Mouse (Mus musculus) erythroblast, embryonic 14.5 days (primary cell): ENCODE measurements around the gene Slc4a8. TPM values are rescaled to one million over a fixed set of nuclear protein-coding genes. Genes with fewer than 3 reads are reported as not detected.

ENCODE experiments used
- H3K27me3 ChIP-seq: 2 replicates; pipeline ENCODE4 v1.6.1; 2012; ENCODE audit warnings: inconsistent platforms; ENCODE audit not compliant: control insufficient read depth
- H3K36me3 ChIP-seq: 2 replicates; pipeline ENCODE4 v1.6.1; 2012; ENCODE audit warnings: mild to moderate bottlenecking, inconsistent platforms; ENCODE audit not compliant: control insufficient read depth
- H3K4me1 ChIP-seq: 2 replicates; pipeline ENCODE4 v1.6.1; 2012; ENCODE audit warnings: inconsistent platforms; ENCODE audit not compliant: control insufficient read depth
- H3K4me3 ChIP-seq: replicated peaks from 2 replicates; pipeline ENCODE3; 2012; ENCODE audit warnings: moderate library complexity, mild to moderate bottlenecking, inconsistent platforms
- H3K9me3 ChIP-seq: 2 replicates; pipeline ENCODE4 v1.6.1; 2012; ENCODE audit warnings: low read length, inconsistent platforms, mixed read lengths; ENCODE audit not compliant: control insufficient read depth
- GATA1 ChIP-seq: IDR thresholded peaks from 2 replicates; pipeline ENCODE4 v1.6.1; 2012; ENCODE audit warnings: low read length, inconsistent platforms, mixed read lengths
- TAL1 ChIP-seq: IDR thresholded peaks from 3 replicates; pipeline ENCODE4 v1.6.1; 2012; ENCODE audit warnings: low read length, inconsistent platforms, mixed read lengths
- polyA plus RNA-seq: library from polyadenylated mRNA; stranded (reverse); fragments of >175 nt; gene quantifications from 2 replicates; pipeline ENCODE4 v1.2.3, GENCODE M21; 2012

The Slc4a8 gene
- polyA plus RNA-seq, 1 experiment = 0.09 TPM

DNA sequence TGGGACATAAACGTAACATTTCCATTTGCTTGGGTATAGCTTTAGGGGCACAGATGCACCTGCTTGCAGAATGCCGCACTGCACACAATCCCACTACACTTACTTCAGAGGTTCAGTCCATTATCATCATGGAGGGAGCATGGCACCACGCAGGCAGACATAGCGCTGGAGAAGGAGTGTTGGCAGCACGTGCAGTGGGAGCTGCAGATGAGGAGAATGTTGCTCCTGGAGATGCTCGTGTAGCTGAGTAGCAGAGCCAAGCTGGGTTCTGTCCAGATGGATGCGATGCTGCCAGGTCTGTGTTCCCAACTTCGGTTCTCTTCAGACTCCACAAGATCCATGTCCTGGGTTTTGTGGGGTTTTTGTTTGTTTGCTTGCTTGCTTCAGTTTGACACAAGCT, 64.5 kb downstream of the Slc4a8 start:
- H3K36me3 ChIP-seq = no peaks in the 10 kb centered on the region
- peaks cover 2% of the 10 kb centered on the region; the same call in 1 of the 2 replicates for H3K9me3 ChIP-seq
- no peak overlapping the region for H3K4me3 ChIP-seq
- no peaks in the 10 kb centered on the region; the same call in 1 of the 2 replicates for H3K4me1 ChIP-seq
- peaks cover 14% of the 10 kb centered on the region for H3K27me3 ChIP-seq
- no peak for TF ChIP-seq GATA1
- no peak for TF ChIP-seq TAL1

GRCm38 (mm10) chr15:100829775-100830174, 68.2 kb downstream of the Slc4a8 start:
- no peak for TF ChIP-seq TAL1
- no peak for TF ChIP-seq GATA1
- Histone ChIP-seq H3K9me3 (peaks cover 2% of the 10 kb centered on the region; the same call in 1 of the 2 replicates), H3K36me3 (no peaks in the 10 kb centered on the region), H3K4me3 (no peak overlapping the region), H3K27me3 (peaks cover 7% of the 10 kb centered on the region), H3K4me1 (no peaks in the 10 kb centered on the region)

DNA sequence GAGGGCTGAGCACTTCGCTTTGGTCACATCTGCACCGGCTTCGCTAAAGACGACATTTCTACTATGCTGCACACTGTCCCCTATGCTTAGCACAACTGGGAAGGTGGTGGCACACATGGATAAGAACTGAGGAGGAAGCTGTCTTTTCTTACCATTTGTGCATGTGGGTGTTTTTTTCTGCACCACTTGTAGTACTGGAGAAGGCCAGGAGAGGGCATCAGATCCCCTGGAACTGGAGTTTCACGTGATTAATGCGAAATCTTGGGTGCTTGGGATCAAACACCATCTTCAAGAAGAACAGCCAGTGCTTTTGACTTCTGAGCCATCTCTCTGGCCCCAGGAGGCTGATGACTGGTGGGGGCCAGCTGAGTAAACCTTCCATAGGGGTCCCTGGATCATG, 69.1 kb downstream of the Slc4a8 start:
- Histone ChIP-seq H3K4me1 (no peaks in the 10 kb centered on the region), H3K36me3 (no peaks in the 10 kb centered on the region), H3K4me3 (no peak overlapping the region), H3K9me3 (peaks cover 2% of the 10 kb centered on the region; the same call in 1 of the 2 replicates), H3K27me3 (peaks cover under 1% of the 10 kb centered on the region; the same call in 1 of the 2 replicates)
- TF ChIP-seq TAL1 = no peak
- no peak for TF ChIP-seq GATA1

GRCm38 (mm10) chr15:100832144-100832543, 70.6 kb downstream of the Slc4a8 start:
- no peak for TF ChIP-seq GATA1
- no peak for TF ChIP-seq TAL1
- no peaks in the 10 kb centered on the region for H3K36me3 ChIP-seq
- no peak overlapping the region for H3K4me3 ChIP-seq
- no peaks in the 10 kb centered on the region for H3K4me1 ChIP-seq
- peaks cover 2% of the 10 kb centered on the region; the same call in 1 of the 2 replicates for H3K9me3 ChIP-seq
- H3K27me3 ChIP-seq = no peaks in the 10 kb centered on the region

DNA sequence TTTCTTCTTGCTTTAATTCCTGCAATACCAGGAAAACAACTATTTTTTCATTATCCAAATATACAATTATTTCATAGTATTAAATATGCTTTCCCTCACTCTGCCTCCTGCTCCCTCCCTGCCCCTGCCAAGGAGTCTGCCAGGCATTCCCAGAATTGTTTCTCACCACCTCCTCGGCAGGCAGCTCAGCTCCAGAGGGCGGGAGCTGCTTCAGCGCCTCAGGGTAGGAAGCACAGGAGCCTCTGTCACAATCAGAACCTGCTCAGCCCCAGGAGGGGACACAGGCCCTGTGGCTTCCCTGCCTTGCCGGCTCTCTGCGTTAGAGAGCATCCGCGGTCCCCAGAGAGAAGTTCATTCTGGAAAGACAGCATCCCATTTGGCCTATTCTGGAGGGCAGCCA, 71.2 kb downstream of the Slc4a8 start:
- no peaks in the 10 kb centered on the region for H3K27me3 ChIP-seq
- no peak overlapping the region for H3K4me3 ChIP-seq
- peaks cover 5% of the 10 kb centered on the region for H3K9me3 ChIP-seq
- TF ChIP-seq TAL1 = no peak
- no peak for TF ChIP-seq GATA1
- H3K4me1 ChIP-seq = no peaks in the 10 kb centered on the region
- H3K36me3 ChIP-seq = no peaks in the 10 kb centered on the region

- H3K9me3 ChIP-seq = peaks cover 4% of the 10 kb centered on the region
- H3K4me3 ChIP-seq = no peak overlapping the region
- no peaks in the 10 kb centered on the region for H3K36me3 ChIP-seq
- no peaks in the 10 kb centered on the region for H3K4me1 ChIP-seq
- H3K27me3 ChIP-seq = no peaks in the 10 kb centered on the region
- TF ChIP-seq GATA1 = no peak
- no peak for TF ChIP-seq TAL1
These were observed 75.2 kb downstream of the Slc4a8 start for GRCm38 (mm10) chr15:100836729-100837128.

DNA sequence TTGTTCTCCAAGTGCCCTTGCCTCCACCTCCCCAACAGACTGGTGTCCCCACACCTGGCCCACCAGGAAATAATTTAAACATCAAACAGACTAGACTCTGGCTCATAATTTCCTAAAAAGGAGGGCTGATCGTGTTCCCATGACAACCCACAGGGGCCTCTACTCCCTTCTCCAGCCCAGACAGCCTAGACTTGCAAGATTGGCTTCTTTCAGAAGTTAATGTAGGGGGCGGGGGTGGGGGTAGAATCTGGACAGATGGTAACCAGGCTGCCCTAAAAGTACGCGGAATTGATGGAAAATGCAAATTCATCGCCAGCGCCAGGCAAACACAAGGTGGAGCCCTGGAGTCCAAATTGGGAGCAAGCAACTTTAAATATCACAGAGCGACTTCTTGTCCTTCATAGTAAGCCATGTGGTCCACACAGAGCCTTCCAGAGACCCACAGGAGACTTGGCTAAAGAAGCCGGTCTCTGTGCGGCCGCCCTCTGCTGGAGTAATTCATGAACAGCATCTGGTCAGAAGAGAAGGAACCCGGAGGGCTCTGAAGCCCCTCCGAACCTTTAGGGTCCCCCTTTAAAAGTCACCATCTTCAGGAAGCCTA, 77.2 kb downstream of the Slc4a8 start:
- TF ChIP-seq TAL1 (no peak), GATA1 (no peak)
- H3K9me3 ChIP-seq = peaks cover 4% of the 10 kb centered on the region
- no peaks in the 10 kb centered on the region for H3K4me1 ChIP-seq

DNA sequence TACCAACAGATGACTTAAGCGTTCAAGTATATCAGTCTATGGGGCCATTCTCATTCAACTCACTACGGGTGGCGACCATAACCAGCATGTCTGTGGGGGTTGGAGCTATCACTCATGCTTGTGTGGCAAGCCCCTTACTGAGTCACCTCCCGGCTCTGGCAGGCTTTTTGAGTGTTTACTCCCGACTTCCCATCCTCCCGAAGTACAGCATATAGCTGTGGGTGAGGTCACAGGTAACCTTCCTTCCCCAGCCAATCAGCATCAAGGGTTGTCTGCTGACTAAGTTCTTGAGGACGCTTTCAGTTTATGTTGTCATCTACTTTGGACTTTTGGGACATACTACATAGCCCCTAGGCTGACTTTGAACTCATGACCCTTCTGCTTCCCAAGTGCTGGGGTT, 82.8 kb downstream of the Slc4a8 start:
- TF ChIP-seq TAL1 (no peak), GATA1 (no peak)
- peaks cover 12% of the 10 kb centered on the region for H3K9me3 ChIP-seq
- no peaks in the 10 kb centered on the region for H3K27me3 ChIP-seq
- no peaks in the 10 kb centered on the region for H3K4me1 ChIP-seq
- H3K36me3 ChIP-seq = no peaks in the 10 kb centered on the region
- H3K4me3 ChIP-seq = no peak overlapping the region

More for the DNA sequence above, 77.2 kb downstream of the Slc4a8 start:
- H3K36me3 ChIP-seq = no peaks in the 10 kb centered on the region
- H3K27me3 ChIP-seq = no peaks in the 10 kb centered on the region
- no peak overlapping the region for H3K4me3 ChIP-seq

GRCm38 (mm10) chr15:100845049-100845879, 83.7 kb downstream of the Slc4a8 start:
- Histone ChIP-seq H3K9me3 (peaks cover 18% of the 10 kb centered on the region), H3K4me3 (no peak overlapping the region)

More at GRCm38 (mm10) chr15:100845049-100845879, 83.7 kb downstream of the Slc4a8 start:
- TF ChIP-seq TAL1 (no peak), GATA1 (no peak)
- Histone ChIP-seq H3K4me1 (no peaks in the 10 kb centered on the region), H3K27me3 (no peaks in the 10 kb centered on the region), H3K36me3 (no peaks in the 10 kb centered on the region)
